Mouse (Mus musculus) lung, adult 2 months (tissue): ENCODE results near the gene Exoc2.

Experiments
- CTCF ChIP-seq: fragments of 200-500 bp; IDR thresholded peaks from 2 replicates; pipeline ENCODE4 v1.5.1; 2011; ENCODE audit warnings: mild to moderate bottlenecking, low read length, control low read depth; ENCODE audit not compliant: insufficient read depth
- POLR2A ChIP-seq: fragments of 200-500 bp; IDR thresholded peaks from 2 replicates; pipeline ENCODE4 v1.6.1; 2011; ENCODE audit warnings: low read depth, mild to moderate bottlenecking, control low read depth, low read length, borderline replicate concordance; ENCODE audit errors: extremely low read depth

DNA sequence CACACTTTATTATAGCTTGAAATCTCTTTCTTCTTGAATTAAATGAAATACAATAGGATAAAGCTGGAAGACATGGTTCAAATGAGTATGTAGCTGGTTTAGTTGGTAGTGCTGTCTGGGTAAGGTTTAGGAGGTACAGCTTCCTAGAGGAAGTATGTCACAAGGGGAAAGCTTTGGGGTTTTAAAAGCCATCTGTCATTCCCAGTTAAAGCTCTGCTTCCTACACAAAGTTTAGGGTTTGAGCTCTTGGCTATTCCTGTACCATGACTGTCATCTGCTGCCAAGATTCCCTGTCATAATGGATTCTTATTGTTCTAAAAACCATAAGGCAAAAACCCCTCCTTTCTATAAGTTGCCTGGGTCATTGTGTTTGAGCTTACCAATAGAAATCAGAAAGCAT lies 28.1 kb downstream of the Exoc2 start:
- TF ChIP-seq CTCF = no peak
- no peak for TF ChIP-seq POLR2A
